Mouse (Mus musculus) erythroblast, embryonic 14.5 days (primary cell): ENCODE data around the gene Mcts2.

Source experiments
- GATA1 ChIP-seq: IDR thresholded peaks from 2 replicates; pipeline ENCODE4 v1.6.1; 2012; ENCODE audit warnings: low read length, inconsistent platforms, mixed read lengths
- TAL1 ChIP-seq: IDR thresholded peaks from 3 replicates; pipeline ENCODE4 v1.6.1; 2012; ENCODE audit warnings: low read length, inconsistent platforms, mixed read lengths

DNA sequence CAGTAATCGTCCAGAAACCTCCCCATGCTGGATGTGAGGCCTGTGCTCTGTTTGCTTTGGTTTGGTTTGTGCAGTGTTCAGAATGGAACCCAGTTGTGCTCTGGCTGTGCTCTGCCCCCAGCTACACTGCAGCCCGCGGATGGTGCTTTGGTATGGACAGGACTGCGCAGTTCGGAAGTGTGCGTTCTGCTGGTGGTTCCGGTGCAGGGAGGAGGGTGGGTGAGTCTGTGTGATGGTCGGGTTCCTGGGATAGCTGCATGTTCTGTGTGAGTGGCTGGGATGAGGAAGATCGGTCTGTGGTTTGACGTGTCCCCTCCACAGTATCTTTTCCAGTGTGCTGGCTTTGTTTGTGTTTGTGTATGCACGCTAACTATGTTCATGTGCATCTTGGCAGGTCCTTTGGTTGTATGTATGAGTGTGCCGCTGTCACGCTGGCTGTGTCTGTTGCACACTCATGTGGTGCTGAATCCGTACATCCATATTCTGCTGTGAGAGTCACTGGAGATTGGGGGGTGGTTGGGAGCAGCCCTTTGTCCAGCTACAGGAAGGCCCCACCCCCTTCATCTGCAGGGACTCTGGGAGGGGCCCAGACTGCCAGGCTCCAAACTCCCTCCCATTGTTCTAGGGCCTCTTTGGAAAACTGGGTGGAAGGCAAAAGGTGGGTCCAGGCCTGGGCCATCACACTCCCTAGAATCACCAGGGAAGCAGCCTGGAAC lies 41.1 kb downstream of the Mcts2 start:
- TF ChIP-seq GATA1 (no peak), TAL1 (no peak)
